Mouse (Mus musculus) intestine, postnatal 0 days (tissue): ENCODE data around the gene Chek2. TPM values are rescaled to one million over a fixed set of nuclear protein-coding genes. Genes with fewer than 3 reads are reported as not detected.

ENCODE experiments used
- ATAC-seq: fragments of 200-750 bp; cut with Nextera tagmentation; 2 replicates; pipeline ENCODE4 v1.8.0; 2017; ENCODE audit warnings: mild to moderate bottlenecking, moderate TSS enrichment, moderate library complexity
- H3K27ac ChIP-seq: fragments of 300-500 bp; sonication (generic); 2 replicates; pipeline ENCODE4 v1.5.1; 2014; ENCODE audit warnings: mild to moderate bottlenecking, low read depth, low read length, moderate library complexity
- H3K27me3 ChIP-seq: fragments of 300-500 bp; sonication (generic); replicated peaks from 2 replicates; pipeline ENCODE4 v1.6.1; 2014; ENCODE audit warnings: low read length, mixed read lengths; ENCODE audit not compliant: control insufficient read depth, insufficient read depth
- H3K36me3 ChIP-seq: fragments of 300-500 bp; sonication (generic); 2 replicates; pipeline ENCODE4 v1.6.1; 2014; ENCODE audit warnings: mild to moderate bottlenecking, moderate library complexity; ENCODE audit not compliant: control insufficient read depth, insufficient read depth
- H3K4me1 ChIP-seq: fragments of 300-500 bp; sonication (generic); replicated peaks from 2 replicates; pipeline ENCODE4 v1.6.1; 2014; ENCODE audit warnings: antibody characterized with exemption, low read length, mixed read lengths; ENCODE audit not compliant: control insufficient read depth, insufficient read depth
- H3K4me2 ChIP-seq: fragments of 300-500 bp; sonication (generic); replicated peaks from 2 replicates; pipeline ENCODE4 v1.6.1; 2014; ENCODE audit warnings: low read depth, mild to moderate bottlenecking, moderate library complexity
- H3K4me3 ChIP-seq: fragments of 300-500 bp; sonication (generic); 2 replicates; pipeline ENCODE4 v1.5.1; 2014; ENCODE audit warnings: low read depth, low read length
- H3K9ac ChIP-seq: fragments of 300-500 bp; sonication (generic); 2 replicates; pipeline ENCODE4 v1.6.1; 2014; ENCODE audit warnings: mild to moderate bottlenecking, low read depth, low read length
- H3K9me3 ChIP-seq: fragments of 300-500 bp; sonication (generic); 2 replicates; pipeline ENCODE4 v1.6.1; 2016; ENCODE audit warnings: mixed run types; ENCODE audit not compliant: control insufficient read depth
- CTCF ChIP-seq: sonication (generic); IDR thresholded peaks from 2 replicates; pipeline ENCODE4 v1.5.1; 2016; ENCODE audit warnings: low read depth, mild to moderate bottlenecking, control low read depth, antibody characterized with exemption, moderate library complexity
- WGBS: fragments of 180-500 bp; shearing (Covaris S2); extraction: QIAGEN DNeasy Blood & Tissue Kit; methylation state at CpG from one replicate; pipeline ENCODE4 v1.1.7; 2014; 5-methylcytosine and 5-hydroxymethylcytosine counted together
- polyA plus RNA-seq: library from polyadenylated mRNA; unstranded; fragments of >200 nt; fragmentation: Nextera tagmentation; extraction: Ambion mirVana; gene quantifications from 2 replicates; pipeline ENCODE4 v1.2.1, GENCODE M21; 2015

Gene Chek2
- polyA plus RNA-seq, 1 experiment from 2014 or later: 10.5 TPM

- H3K27me3 ChIP-seq: no peaks in the 10 kb centered on the region
- H3K9me3 ChIP-seq: no peaks in the 10 kb centered on the region
- H3K9ac ChIP-seq: no peak overlapping the region
- H3K4me3 ChIP-seq: no peak overlapping the region
- 78% methylated on average over 1 of the region's 1 CpGs for WGBS
- TF ChIP-seq CTCF: no peak
- H3K4me2 ChIP-seq: no peak overlapping the region
- ATAC-seq: no peak
- peaks cover 8% of the 10 kb centered on the region; the same call in 1 of the 2 replicates for H3K36me3 ChIP-seq
- H3K27ac ChIP-seq: no peak overlapping the region
- no peaks in the 10 kb centered on the region for H3K4me1 ChIP-seq
These were observed 50.2 kb downstream of the Chek2 start for GRCm38 (mm10) chr5:110889945-110890344.

DNA sequence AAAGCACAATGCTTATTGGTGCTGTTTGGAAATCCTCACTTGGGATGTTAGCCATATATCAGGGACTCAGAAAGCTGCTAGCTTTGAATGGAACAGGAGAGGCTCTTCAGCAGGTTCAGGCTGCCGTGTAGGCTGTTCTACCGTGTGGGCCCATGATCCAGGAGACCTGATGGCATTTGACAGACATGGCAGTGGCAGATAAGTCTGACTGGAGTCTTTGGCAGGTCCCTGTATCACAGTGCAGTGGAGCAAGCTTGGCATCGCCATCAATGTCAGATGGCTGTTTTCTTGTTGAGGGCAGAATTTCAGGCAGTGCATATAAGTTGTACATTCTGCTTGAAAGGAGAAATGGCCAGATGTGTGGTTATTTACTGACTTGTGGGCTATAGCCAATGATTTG is 50.8 kb downstream of the Chek2 start:
- no peak overlapping the region for H3K9ac ChIP-seq

DNA sequence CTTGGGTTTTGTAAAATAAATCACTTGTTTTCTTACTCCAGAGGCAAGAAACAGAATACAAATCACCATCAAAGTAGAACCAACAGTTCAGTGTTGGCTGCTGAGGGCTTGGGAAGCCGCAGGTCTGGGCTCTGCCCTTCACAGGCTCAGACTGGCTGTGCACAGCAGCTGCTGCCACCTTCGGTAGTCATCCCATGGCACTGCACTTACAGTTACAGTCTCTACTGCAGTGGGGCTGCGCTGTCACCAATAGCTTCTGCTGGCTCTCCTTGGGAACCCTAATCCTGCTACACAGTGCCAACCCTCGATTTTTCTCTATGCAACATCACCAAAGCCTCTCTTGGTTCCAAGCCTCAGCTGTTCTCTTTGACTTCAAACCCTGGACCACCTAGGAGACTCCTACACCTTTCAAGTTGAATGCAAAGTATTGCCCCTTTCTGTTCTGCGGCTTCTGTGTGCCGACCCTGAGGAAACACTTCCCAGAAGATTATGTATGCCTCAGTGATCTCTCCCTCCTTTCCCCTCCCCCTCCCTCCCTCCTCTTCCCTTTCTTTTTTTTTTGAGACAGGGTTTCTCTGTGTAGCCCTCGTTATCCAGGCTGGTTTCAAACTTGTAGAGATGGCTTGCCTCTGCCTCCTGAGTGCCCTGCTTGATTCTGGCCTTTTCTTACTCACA is 57.5 kb downstream of the Chek2 start:
- Histone ChIP-seq H3K27ac (no peak overlapping the region), H3K4me2 (no peak overlapping the region), H3K9ac (no peak overlapping the region), H3K9me3 (no peaks in the 10 kb centered on the region), H3K27me3 (no peaks in the 10 kb centered on the region), H3K4me1 (no peaks in the 10 kb centered on the region), H3K36me3 (peaks cover 9% of the 10 kb centered on the region; the same call in 1 of the 2 replicates), H3K4me3 (no peak overlapping the region)
- ATAC-seq: no peak
- no peak for TF ChIP-seq CTCF
- 60% methylated on average over 7 of the region's 7 CpGs for WGBS

More for the DNA sequence above, 50.8 kb downstream of the Chek2 start:
- H3K4me1 ChIP-seq: no peaks in the 10 kb centered on the region
- H3K27ac ChIP-seq: no peak overlapping the region
- H3K9me3 ChIP-seq: no peaks in the 10 kb centered on the region
- H3K36me3 ChIP-seq: peaks cover 9% of the 10 kb centered on the region; the same call in 1 of the 2 replicates
- no peak for TF ChIP-seq CTCF
- no peak overlapping the region for H3K4me3 ChIP-seq
- H3K27me3 ChIP-seq: no peaks in the 10 kb centered on the region
- H3K4me2 ChIP-seq: no peak overlapping the region
- WGBS: 97% methylated on average over 3 of the region's 3 CpGs
- ATAC-seq: no peak

- no peak overlapping the region for H3K4me3 ChIP-seq
- H3K9me3 ChIP-seq: no peaks in the 10 kb centered on the region
- peaks cover 9% of the 10 kb centered on the region; the same call in 1 of the 2 replicates for H3K36me3 ChIP-seq
- WGBS: 81% methylated on average over 7 of the region's 7 CpGs
- no peak overlapping the region for H3K4me2 ChIP-seq
- no peak for ATAC-seq
- no peak overlapping the region for H3K27ac ChIP-seq
- TF ChIP-seq CTCF: no peak
- H3K4me1 ChIP-seq: no peaks in the 10 kb centered on the region
- H3K27me3 ChIP-seq: no peaks in the 10 kb centered on the region
- no peak overlapping the region for H3K9ac ChIP-seq
These were observed 58.4 kb downstream of the Chek2 start for GRCm38 (mm10) chr5:110898169-110898568.

GRCm38 (mm10) chr5:110898785-110899184 is 59.0 kb downstream of the Chek2 start:
- TF ChIP-seq CTCF: no peak
- WGBS: 91% methylated on average over 4 of the region's 4 CpGs
- H3K27me3 ChIP-seq: no peaks in the 10 kb centered on the region

GRCm38 (mm10) chr5:110900331-110900730 is 60.6 kb downstream of the Chek2 start:
- Histone ChIP-seq H3K9ac (no peak overlapping the region), H3K4me1 (no peaks in the 10 kb centered on the region), H3K36me3 (no peaks in the 10 kb centered on the region), H3K27ac (no peak overlapping the region), H3K4me2 (no peak overlapping the region), H3K9me3 (no peaks in the 10 kb centered on the region), H3K4me3 (no peak overlapping the region), H3K27me3 (no peaks in the 10 kb centered on the region)
- TF ChIP-seq CTCF: no peak
- no peak for ATAC-seq

More at GRCm38 (mm10) chr5:110898785-110899184, 59.0 kb downstream of the Chek2 start:
- no peaks in the 10 kb centered on the region for H3K4me1 ChIP-seq
- no peak overlapping the region for H3K4me3 ChIP-seq
- H3K9ac ChIP-seq: no peak overlapping the region
- H3K4me2 ChIP-seq: no peak overlapping the region
- H3K27ac ChIP-seq: no peak overlapping the region
- H3K36me3 ChIP-seq: peaks cover 7% of the 10 kb centered on the region; the same call in 1 of the 2 replicates
- no peak for ATAC-seq
- H3K9me3 ChIP-seq: no peaks in the 10 kb centered on the region

- WGBS: 100% methylated on average over 1 of the region's 1 CpGs
- Histone ChIP-seq H3K27me3 (no peaks in the 10 kb centered on the region), H3K27ac (no peak overlapping the region), H3K9me3 (no peaks in the 10 kb centered on the region), H3K9ac (no peak overlapping the region), H3K36me3 (no peaks in the 10 kb centered on the region), H3K4me3 (no peak overlapping the region), H3K4me1 (no peaks in the 10 kb centered on the region), H3K4me2 (no peak overlapping the region)
- no peak for ATAC-seq
- TF ChIP-seq CTCF: no peak
These were observed 66.9 kb downstream of the Chek2 start for GRCm38 (mm10) chr5:110906708-110907107.
